Mouse (Mus musculus): ENCODE results near the gene Klf6. TPM values are rescaled to one million over a fixed set of nuclear protein-coding genes. Genes with fewer than 3 reads are reported as not detected.

Klf6 gene
- polyA plus RNA-seq, 1 experiment, result 10.7 TPM

DNA sequence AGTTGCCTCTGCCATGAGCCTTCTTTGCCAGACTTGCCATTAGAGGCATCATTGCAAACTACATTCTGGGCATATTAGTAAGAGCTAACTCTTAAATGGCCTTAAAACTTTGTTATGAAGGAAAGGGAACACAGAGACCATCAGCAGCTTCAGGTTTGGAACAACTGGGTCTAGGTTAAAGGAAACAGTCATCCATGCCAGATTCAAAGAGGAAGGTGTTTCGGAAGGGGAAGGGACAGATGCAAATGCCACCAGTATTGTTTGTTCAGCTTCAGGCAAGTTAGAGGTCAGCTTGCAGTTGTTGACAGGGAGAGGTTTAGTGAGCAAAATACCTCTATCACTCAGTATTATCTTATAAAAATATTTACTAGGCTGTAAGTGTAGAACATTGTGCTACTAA, 37.7 kb downstream of the Klf6 start:
- TF ChIP-seq CTCF (conservative IDR thresholded peaks at IDR 0.05; ENCODE audit: insufficient read depth, insufficient read length, low read depth, low read length), result no peak
- no peak for TF ChIP-seq POLR2A (IDR thresholded peaks at IDR 0.05; ENCODE audit: low read depth, low read length)
- no peaks in the 10 kb centered on the region for H3K4me1 ChIP-seq (ENCODE audit: control insufficient read depth, insufficient read depth, low read length)
- no peak for DNase-seq
- no peaks in the 10 kb centered on the region for H3K36me3 ChIP-seq (ENCODE audit: control insufficient read depth, insufficient read depth, low read length)
- WGBS, result 59% methylated on average over 1 of the region's 1 CpGs
- H3K27ac ChIP-seq (ENCODE audit: insufficient read depth, low read depth, low read length), result no peak overlapping the region
- H3K27me3 ChIP-seq (replicated peaks; ENCODE audit: control insufficient read depth, insufficient read depth, low read length), result no peaks in the 10 kb centered on the region
- H3K4me3 ChIP-seq (ENCODE audit: insufficient read depth, low read depth, low read length), result no peak overlapping the region

DNA sequence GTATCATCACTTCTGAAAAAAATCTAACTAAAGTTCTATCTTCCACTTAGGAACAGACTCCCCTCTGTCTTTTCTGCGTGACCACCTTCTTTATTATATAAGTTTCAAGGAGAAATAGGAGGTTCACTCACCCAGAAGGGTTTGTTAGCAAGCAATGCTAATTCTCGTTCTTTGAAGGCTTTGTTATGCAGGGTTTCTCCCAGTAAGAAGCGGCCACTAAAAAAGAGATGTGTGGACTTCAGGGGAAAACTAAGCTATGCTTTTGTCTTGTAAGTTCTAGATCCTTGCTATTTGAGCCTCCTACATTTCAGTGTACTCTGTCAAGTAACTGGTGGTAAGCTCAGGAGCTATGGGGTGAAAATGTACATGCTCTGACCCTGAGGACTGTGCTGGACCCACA, 38.4 kb downstream of the Klf6 start:
- TF ChIP-seq CTCF (conservative IDR thresholded peaks at IDR 0.05; ENCODE audit: insufficient read depth, insufficient read length, low read depth, low read length) (no peak), POLR2A (IDR thresholded peaks at IDR 0.05; ENCODE audit: low read depth, low read length) (no peak)

DNA sequence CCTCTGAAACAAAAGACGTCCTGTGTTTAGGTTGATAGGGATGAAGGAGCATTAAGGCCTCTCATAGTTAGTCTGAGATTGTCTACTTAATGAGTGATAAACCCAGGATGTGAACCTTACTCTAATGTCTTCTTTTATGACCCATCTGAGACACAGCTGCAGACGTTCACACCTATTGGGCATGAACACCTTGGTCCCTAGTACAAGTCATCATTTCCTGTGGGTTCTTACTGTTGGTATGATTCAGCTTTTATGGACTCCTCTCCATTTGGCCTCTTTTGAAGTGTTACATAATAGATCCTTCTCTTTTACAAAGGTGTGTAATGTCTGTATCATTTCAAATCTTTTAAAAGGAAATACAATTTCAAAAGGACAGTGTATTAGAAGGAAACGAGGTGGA, 51.9 kb downstream of the Klf6 start:
- Histone ChIP-seq H3K4me1 (ENCODE audit: control insufficient read depth, insufficient read depth, low read length) (no peaks in the 10 kb centered on the region), H3K27me3 (replicated peaks; ENCODE audit: control insufficient read depth, insufficient read depth, low read length) (no peaks in the 10 kb centered on the region), H3K27ac (ENCODE audit: insufficient read depth, low read depth, low read length) (no peak overlapping the region), H3K36me3 (ENCODE audit: control insufficient read depth, insufficient read depth, low read length) (no peaks in the 10 kb centered on the region), H3K4me3 (ENCODE audit: insufficient read depth, low read depth, low read length) (no peak overlapping the region)
- no peak for TF ChIP-seq CTCF (conservative IDR thresholded peaks at IDR 0.05; ENCODE audit: insufficient read depth, insufficient read length, low read depth, low read length)
- no peak for DNase-seq
- WGBS, result 58% methylated on average over 3 of the region's 3 CpGs

More for the DNA sequence above, 38.4 kb downstream of the Klf6 start:
- no peak overlapping the region for H3K27ac ChIP-seq (ENCODE audit: insufficient read depth, low read depth, low read length)
- 81% methylated on average over 3 of the region's 3 CpGs for WGBS
- no peak for DNase-seq
- H3K4me3 ChIP-seq (ENCODE audit: insufficient read depth, low read depth, low read length), result no peak overlapping the region
- H3K27me3 ChIP-seq (replicated peaks; ENCODE audit: control insufficient read depth, insufficient read depth, low read length), result no peaks in the 10 kb centered on the region
- no peaks in the 10 kb centered on the region for H3K4me1 ChIP-seq (ENCODE audit: control insufficient read depth, insufficient read depth, low read length)
- H3K36me3 ChIP-seq (ENCODE audit: control insufficient read depth, insufficient read depth, low read length), result no peaks in the 10 kb centered on the region

DNA sequence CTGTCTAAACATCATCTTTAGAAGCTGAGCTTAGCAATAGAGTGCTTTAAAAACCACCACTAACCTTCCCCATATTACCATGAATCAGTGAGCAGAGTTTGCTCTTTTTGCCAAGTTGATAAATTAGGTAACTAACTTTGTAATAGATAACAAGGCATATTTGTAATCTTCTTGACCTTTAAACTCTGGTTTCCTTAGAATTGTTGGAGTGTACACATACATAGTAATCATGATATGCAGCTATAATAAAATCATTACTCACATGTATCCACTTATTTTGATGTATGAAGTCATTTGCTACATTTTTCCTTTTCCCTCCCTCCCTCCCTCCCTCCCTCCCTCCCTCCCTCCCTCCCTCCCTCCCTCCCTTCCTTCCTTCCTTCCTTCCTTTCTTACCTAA, 56.1 kb downstream of the Klf6 start:
- no peak for TF ChIP-seq CTCF (conservative IDR thresholded peaks at IDR 0.05; ENCODE audit: insufficient read depth, insufficient read length, low read depth, low read length)
- no peak for TF ChIP-seq POLR2A (IDR thresholded peaks at IDR 0.05; ENCODE audit: low read depth, low read length)
- DNase-seq, result no peak
- Histone ChIP-seq H3K4me1 (ENCODE audit: control insufficient read depth, insufficient read depth, low read length) (no peaks in the 10 kb centered on the region), H3K27ac (ENCODE audit: insufficient read depth, low read depth, low read length) (no peak overlapping the region), H3K36me3 (ENCODE audit: control insufficient read depth, insufficient read depth, low read length) (no peaks in the 10 kb centered on the region), H3K4me3 (ENCODE audit: insufficient read depth, low read depth, low read length) (no peak overlapping the region), H3K27me3 (replicated peaks; ENCODE audit: control insufficient read depth, insufficient read depth, low read length) (no peaks in the 10 kb centered on the region)

DNA sequence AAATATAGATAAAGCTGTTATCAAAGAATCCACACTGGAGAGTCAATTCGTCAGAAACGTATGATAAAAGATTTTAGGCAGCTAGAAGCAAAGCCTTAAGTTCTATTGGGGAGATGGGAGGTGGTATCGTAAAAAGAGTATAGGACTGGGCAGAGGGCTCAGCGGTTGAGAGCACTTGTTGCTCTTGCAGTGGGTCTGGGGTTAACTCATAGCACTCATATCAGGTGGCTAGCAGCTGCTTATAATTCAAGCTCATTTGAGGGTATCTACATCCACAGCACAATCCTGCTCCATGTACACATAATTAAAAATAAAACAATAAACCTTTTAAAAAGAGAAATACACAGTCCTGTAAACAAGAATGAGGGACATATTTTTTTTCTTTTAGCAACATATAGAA, 58.7 kb downstream of the Klf6 start:
- Histone ChIP-seq H3K27me3 (replicated peaks; ENCODE audit: control insufficient read depth, insufficient read depth, low read length) (no peaks in the 10 kb centered on the region), H3K4me1 (ENCODE audit: control insufficient read depth, insufficient read depth, low read length) (no peaks in the 10 kb centered on the region), H3K4me3 (ENCODE audit: insufficient read depth, low read depth, low read length) (no peak overlapping the region), H3K27ac (ENCODE audit: insufficient read depth, low read depth, low read length) (no peak overlapping the region), H3K36me3 (ENCODE audit: control insufficient read depth, insufficient read depth, low read length) (no peaks in the 10 kb centered on the region)
- DNase-seq, result no peak
- no peak for TF ChIP-seq POLR2A (IDR thresholded peaks at IDR 0.05; ENCODE audit: low read depth, low read length)
- 82% methylated on average over 4 of the region's 4 CpGs for WGBS

Data from kidney, adult 2 months (tissue).